Mouse (Mus musculus): ENCODE data around the gene Crim1.

GRCm38 (mm10) chr17:78163724-78164236, 36.3 kb upstream of the Crim1 start:
- TF ChIP-seq CTCF (IDR thresholded peaks at IDR 0.05; ENCODE audit: control insufficient read depth, insufficient read depth, insufficient read length) = no peak
- TF ChIP-seq FOSL1 (IDR thresholded peaks at IDR 0.05; ENCODE audit: insufficient read depth, low read length, poor library complexity, severe bottlenecking) = no peak
- no peak for TF ChIP-seq MAX (IDR thresholded peaks at IDR 0.05)
- TF ChIP-seq CEBPB (IDR thresholded peaks at IDR 0.05; ENCODE audit: low read depth) = no peak
- TF ChIP-seq USF1 (IDR thresholded peaks at IDR 0.05; ENCODE audit: low read depth) = no peak
- no peak for TF ChIP-seq MYOG (IDR thresholded peaks at IDR 0.05; ENCODE audit: control insufficient read depth, extremely low read depth, insufficient read length)

All from C2C12 (cell line).